Mouse (Mus musculus) frontal cortex, adult 2 months (tissue): ENCODE results near the gene Atp5s. TPM values are rescaled to one million over a fixed set of nuclear protein-coding genes. Genes with fewer than 3 reads are reported as not detected.

ENCODE experiments used
- DNase-seq, 2 experiments: peaks; one replicate each; pipeline ENCODE4 v3.0.0; 2022; ENCODE audit warnings: low spot score in 1 of 2; ENCODE audit errors: extremely low spot score in 1 of 2
- polyA plus RNA-seq: library from polyadenylated mRNA; depleted of rRNA; stranded (reverse); fragments of >200 nt; gene quantifications from 2 replicates; pipeline ENCODE4 v1.2.3, GENCODE M21; 2012

Gene Atp5s
- polyA plus RNA-seq, 1 experiment: 33.7 TPM

- no peak for DNase-seq
These were observed 5.6 kb downstream of the Atp5s start for GRCm38 (mm10) chr12:69730306-69730705.

- no peak for DNase-seq
These were observed 7.5 kb downstream of the Atp5s start for GRCm38 (mm10) chr12:69732221-69732620.

DNA sequence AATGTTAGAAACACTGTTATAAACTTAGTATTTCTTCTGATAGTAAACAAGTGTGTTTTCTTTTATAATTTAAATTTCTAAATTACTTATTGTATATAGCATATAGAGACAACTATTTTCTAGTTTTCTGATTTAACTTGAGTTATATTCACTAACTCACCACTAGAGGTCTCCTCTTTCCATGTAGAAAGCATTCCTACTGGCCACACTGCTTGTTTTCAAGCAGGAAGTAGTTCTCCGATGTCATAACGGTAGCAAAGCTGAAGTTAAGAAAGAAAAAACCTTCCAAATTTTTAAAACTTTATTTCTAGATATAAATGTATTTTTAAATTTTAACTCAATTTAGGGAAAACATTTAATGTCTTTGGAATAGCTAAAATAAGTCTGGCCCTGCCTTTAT lies 8.8 kb downstream of the Atp5s start:
- DNase-seq: peak in 1 of 2 experiments; percentile 53

- no peak for DNase-seq
These were observed 9.2 kb downstream of the Atp5s start for GRCm38 (mm10) chr12:69733923-69734322.

GRCm38 (mm10) chr12:69741965-69742364 lies 17.2 kb downstream of the Atp5s start:
- no peak for DNase-seq

GRCm38 (mm10) chr12:69744138-69744537 lies 19.4 kb downstream of the Atp5s start:
- DNase-seq: peak in 1 of 2 experiments; percentile 36

- DNase-seq: no peak
These were observed 27.2 kb downstream of the Atp5s start for GRCm38 (mm10) chr12:69751864-69752341.

DNA sequence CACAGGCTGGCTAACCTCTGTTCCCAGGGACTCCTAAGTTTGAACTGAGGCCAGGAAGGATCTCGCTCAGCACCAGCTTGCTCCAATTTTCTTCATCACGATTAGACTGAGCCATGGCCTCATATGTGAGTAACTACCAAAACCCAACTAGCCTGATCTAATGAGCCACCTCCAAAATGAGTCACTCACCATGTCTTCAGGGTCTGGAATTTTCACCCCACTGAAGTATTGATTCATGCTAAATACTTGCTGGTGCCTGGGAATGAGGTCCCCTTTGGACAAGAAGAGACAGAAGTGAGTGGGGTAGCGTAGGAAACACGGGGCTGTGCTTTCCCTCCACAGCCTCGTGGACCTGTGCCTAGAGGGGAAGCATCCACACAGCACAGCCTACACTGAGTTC lies 29.2 kb downstream of the Atp5s start:
- DNase-seq: no peak

DNA sequence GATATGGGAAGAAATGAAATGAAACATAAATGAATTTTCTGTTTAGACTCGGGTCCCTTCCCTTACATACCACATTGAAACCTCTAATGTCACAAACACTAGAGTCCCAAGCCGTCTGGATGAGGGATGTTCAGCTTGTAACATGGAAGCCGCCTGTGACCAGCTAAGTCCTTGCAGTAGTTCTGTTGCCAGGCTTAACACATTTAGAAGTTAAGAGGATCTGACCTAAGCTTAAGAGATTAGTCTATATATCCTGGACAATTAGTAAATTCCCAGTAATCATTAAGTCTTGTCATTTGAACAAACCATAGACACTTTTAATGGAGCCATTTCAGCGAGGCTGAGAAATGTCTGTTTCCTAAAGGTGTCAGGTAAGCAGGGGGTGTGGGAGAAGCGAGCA lies 31.3 kb downstream of the Atp5s start:
- DNase-seq: no peak

DNA sequence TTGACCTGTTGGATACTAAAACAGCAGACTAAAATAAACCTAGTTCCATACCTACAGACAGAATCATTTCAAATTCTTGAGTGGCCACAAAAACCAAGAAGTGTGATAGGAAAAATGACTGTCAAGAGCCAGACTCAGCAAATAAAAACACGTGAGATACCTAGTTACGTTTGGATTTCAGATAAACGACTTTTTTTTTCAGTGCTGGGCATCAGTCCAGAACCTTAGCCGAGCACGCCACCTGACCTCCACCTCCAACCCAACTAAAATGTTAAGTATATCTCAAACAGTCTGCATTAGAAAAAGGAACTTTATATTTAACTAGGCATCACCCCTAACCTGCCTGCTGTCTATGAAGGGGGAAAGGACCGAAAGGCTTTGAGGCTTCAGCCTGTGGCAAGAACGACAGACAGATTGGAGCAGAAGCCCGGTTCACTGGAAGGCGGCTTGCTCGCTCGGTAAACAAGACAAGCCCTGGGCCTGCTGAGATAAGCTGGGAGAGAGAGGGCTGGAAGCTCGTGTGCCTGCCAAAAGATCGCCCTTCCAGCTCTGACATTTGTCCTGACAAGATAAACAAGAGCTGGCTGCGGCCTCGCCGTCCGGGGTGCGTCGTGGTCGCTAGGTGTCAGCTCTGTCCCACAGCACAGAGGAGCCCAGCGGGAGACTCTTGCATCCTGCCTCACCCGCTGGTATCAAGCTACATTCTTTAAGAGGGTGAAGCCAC lies 32.8 kb downstream of the Atp5s start:
- peak; percentile 11 to 55 for DNase-seq

DNA sequence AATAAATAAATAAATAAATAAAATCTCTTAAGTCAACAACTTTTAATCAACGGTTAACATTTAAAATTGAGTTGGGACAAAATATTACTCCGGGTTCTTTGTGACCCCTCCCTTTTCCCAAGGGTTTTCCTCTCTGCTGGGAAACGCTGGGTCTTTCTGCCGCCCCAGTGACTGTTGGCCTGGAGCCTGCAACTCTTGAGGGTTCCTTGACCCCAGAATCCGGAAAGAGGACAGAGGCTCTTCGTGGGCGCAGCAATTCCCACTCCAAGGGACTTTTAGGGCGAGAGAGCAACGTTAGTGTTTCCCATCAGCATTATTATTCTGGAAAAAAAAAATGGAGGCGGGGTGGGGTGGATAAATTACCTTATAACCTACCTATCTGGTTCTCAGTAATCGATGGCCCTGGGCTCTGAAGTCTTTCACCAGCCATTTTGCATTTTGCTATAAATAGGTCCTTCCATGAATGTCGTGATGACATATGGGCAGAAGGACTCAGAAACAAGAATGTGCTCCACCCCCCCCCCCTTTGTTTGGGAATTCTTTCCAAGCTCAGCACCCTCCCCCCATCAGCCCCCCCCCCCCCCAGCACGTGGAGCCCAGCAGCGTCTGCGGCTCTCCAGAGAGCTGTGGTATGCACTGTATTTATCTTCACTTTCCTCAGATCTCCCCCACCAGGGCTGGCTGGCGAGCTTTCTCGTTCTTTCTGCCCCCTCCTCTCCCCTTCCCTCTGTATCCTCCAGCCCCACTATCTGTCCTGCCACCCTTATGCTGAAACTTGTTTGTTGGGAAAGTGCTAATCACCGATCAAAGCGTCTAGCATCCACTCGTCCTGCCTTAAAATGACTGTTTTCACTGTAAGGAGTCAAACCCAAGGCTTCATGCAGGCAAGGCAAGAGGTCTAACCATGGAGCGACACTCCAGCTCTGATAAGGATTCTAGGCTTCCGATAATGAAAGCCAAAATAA lies 33.8 kb downstream of the Atp5s start:
- DNase-seq: no peak

DNA sequence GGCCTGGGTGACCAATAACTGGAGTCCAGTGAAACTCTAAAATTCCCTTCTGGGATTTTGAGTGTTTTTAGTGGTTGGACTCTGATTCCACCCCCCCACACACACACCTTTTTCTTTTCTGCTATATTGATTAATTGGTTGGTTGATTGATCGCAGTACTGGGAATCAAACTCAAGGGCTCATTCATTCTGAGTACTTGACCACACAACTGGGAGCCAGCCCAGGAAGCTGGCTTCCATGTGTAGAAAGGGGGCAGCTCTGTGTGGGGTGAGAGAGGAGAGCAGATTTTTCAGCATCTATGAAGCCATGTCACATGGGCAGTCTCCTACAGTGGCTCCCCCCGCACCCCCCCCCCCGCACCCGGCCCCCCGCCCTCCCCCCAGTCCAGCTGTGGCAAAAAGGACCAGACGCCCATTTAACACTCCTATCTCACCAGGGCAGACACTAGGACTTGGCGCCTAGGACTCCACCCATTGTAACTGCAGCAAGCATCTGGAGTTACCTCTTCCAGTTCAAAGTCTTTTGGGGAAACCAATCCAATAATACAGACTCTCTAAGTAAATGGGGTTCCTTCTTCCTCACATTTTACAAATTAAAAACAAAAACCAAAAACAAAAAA lies 34.6 kb downstream of the Atp5s start:
- no peak for DNase-seq

DNA sequence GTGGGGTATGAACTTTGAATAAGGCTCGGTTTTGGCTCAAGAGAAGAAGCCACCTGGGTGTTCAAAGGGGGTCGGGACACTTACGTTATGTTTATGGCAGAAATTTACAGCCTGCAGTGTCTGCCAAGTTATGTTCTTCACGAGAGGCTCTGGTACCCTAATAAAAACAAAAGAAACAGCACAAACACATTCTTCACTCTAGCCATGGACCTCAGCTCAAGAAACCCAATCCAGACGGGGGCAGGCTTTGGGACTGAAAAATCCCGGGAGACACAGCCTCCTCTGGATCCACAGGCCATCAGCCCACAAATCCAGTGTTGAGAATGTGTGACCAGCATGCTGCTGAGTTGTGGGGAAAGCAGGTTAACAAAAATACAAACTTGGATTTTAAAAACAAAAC lies 35.3 kb downstream of the Atp5s start:
- DNase-seq: no peak

DNA sequence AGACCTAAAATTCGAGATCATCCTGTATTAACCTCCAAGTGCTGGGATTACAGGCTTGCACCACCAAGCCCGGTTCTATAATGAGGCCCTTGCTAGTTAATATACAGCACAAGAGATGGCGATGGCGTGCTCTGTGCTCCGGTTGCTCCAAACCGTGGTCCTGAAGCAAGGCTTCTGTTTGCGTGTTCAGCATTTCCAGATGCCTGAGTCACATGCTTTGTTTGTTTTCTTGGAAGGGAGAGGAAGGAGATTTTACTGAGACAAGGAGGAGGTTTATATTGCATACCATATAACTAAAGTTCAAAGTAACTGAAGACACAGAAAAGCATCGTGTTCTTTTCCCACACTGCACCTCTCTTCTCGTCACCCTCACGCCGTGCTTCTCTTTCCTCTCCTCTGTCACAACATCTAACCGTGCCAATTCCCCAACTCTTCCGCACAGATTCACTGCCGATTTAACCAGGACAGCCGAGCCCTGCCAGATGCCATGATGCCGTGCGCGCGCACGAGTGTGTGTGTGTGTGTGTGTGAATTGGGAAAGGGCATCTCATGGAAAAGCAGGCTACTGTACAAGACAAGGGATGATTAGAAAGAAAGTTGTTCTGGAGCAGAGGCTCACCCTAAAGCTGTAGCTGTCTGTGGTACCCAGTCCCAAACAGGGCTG lies 36.1 kb downstream of the Atp5s start:
- DNase-seq: no peak

GRCm38 (mm10) chr12:69761603-69762002 lies 36.9 kb downstream of the Atp5s start:
- DNase-seq: no peak

DNA sequence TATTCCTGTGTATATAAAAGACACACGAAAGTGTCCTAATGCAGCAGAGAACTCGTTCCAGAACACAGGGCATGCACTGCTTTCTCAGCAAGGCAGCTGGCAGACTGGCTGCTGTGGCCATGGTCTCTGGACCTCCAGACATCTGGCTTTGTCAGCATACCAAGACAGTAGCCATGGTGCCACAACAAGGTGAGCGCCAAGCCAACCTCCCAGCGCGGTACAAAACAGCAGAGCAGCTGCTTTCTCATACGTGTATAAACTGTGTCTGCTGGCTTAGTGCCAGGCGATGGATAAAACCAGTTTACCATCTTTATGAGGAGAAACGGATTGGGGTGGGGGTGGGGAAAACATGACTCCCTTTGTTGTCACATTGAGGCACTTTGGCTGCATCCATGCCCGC lies 40.8 kb downstream of the Atp5s start:
- DNase-seq: no peak

DNA sequence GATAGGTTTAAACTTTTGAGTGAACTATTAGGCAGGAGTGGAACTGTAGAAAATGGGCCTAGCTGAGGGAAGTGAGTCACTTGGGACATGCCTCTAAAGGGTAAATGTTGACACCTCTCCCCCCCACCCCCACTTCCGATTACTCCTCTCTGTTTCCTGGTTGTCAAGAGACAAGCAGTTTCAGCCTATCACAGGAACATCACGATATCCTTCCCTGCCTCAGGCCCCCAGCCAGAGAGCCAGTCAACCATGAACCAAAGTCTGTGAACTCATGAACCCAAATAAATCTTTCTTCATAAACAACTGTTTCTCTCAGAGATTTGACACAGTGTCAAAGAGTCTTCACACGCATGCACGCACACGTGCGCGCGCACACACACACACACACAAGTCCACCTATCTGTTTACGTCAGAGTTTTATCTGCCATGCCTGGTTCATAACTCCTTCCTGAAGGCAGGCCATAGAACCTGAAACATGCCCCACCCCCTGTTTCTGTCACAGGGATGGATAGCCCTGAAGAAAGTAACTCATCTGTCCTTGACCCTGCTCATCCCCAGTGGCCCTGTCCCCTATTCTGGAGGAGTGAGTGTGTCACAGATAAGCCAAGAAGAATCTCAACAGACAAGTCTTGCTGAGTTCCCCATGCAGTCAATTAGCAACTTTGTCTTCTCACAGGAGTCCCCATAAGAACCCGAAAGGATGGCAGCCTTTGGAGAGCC lies 41.6 kb downstream of the Atp5s start:
- no peak for DNase-seq

DNA sequence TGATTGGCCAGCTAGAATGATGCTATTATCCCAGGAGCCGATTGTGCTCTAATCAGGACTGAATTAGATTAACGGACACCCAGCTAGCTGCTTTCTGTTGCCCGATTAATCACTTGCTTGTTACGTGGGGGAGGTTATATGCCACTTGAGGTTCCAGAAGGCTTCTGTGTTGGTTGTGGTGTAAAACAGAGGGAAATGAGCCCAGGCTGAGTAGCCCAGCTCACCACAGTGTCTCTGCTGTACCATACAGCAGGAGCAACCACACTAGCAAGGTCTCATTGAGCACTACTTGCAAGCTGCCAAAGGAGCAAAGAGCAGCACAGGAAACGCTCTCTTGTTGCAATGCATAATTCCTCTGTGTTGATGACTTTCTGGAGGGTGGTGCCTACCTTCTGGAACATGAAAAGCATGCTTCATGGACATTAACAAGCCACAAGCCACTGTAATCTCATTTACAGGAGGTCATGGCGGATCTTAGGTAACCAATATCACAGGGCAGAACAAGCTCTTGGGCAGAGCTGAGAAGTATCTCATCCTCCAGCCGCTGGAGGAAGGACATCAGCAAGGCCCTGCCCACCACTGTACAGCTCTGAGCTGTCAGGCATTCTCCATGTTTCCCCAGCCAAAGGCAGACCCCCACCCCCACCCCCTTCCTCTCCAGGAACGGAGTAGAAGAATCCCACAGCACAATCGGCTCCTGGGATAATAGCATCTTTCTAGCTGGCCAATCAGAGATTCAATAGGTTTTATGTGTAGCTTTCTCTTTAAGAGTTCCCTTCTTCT lies 42.9 kb downstream of the Atp5s start:
- DNase-seq: no peak

DNA sequence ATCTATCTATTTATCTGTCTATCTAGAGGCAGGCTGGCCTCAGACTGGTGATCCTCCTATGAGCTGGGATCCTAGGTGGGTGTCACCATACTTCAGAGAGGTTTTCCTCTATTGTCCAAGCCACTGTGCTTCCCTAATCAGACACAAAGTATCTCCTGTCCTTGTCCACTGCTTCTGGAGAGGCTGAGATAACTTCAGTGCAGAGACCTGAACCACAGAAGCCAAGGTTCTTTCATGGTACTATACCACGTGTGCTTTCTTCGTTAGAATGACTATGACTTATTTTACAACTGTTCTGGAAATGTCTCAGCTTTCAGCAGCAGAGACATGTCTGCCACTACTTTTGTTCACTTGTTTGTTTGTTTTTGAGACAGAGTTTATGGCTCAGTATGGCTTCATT lies 44.1 kb downstream of the Atp5s start:
- no peak for DNase-seq
